Mouse (Mus musculus) brown adipose tissue, adult 24 weeks (tissue): ENCODE results near the gene Chtop. TPM values are rescaled to one million over a fixed set of nuclear protein-coding genes. Genes with fewer than 3 reads are reported as not detected.

Experiments
- H3K27ac ChIP-seq: fragments of 200-500 bp; replicated peaks from 2 replicates; pipeline ENCODE4 v1.5.1; 2012; ENCODE audit warnings: low read depth, mild to moderate bottlenecking, low read length
- H3K4me1 ChIP-seq: fragments of 200-500 bp; 2 replicates; pipeline ENCODE4 v1.6.1; 2012; ENCODE audit warnings: low read length, mixed read lengths; ENCODE audit not compliant: control insufficient read depth, insufficient read depth, insufficient read length
- H3K4me3 ChIP-seq: fragments of 200-500 bp; 2 replicates; pipeline ENCODE4 v1.5.1; 2012; ENCODE audit warnings: low read depth, mild to moderate bottlenecking, low read length, moderate library complexity; ENCODE audit not compliant: insufficient read depth
- polyA plus RNA-seq: library from polyadenylated mRNA; stranded (reverse); fragments of >200 nt; gene quantifications from 2 replicates; pipeline ENCODE4 v1.2.4, GENCODE M21; 2012; ENCODE audit not compliant: missing spikeins, insufficient read depth, insufficient read length

The Chtop gene
- polyA plus RNA-seq, 1 experiment = 39.6 TPM

DNA sequence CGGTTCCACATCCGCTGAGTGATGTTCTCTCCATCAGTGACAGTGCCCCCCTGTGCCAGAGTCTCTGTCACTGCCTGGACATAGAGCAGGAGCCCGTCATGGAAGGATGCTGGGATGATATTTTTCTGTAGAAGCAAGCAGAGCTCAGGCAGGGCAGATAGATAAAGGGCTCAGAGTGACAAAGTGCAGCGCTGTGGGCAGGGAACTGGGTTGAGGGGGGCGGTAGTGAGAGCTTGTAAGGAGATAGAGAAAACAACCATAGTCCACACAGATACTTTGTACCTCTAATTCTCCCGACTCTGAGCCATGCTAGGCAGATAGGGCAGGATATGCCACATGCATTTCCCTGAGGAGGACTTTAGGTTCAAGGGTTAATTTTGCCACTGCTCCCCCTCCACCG, 46.7 kb downstream of the Chtop start:
- peaks cover 11% of the 10 kb centered on the region for H3K4me1 ChIP-seq
- H3K4me3 ChIP-seq = peak overlapping the region; percentile 86
- H3K27ac ChIP-seq = no peak overlapping the region

DNA sequence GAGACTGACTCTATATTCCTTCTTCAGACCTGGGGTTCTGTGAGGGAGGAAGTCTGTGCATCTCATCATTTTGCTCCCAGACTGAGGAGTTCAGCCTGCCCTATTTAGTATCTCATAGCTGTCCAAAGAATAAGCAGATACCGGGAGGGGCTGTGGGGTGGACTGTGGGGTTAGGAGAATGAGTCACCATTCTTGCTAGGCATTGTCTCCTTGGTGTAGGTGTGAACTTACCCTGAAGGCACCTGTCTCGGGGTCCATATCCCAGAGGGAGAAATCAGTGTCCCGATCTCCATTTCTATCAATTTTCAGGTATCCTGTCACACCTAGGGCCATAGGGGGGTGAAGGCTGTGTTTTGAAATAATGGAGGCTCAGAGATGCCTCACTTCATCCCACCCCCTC, 47.4 kb downstream of the Chtop start:
- no peak overlapping the region for H3K27ac ChIP-seq

GRCm38 (mm10) chr3:90460315-90460714, 49.0 kb downstream of the Chtop start:
- H3K4me1 ChIP-seq = peaks cover 11% of the 10 kb centered on the region
- no peak overlapping the region for H3K4me3 ChIP-seq
- H3K27ac ChIP-seq = peak overlapping the region; percentile 27

More for the DNA sequence above, 47.4 kb downstream of the Chtop start:
- Histone ChIP-seq H3K4me3 (peak overlapping the region; percentile 86), H3K4me1 (peaks cover 11% of the 10 kb centered on the region)

- Histone ChIP-seq H3K4me3 (no peak overlapping the region), H3K27ac (peak overlapping the region; percentile 27), H3K4me1 (peaks cover 11% of the 10 kb centered on the region)
Observed at GRCm38 (mm10) chr3:90459727-90460126, 49.6 kb downstream of the Chtop start.

GRCm38 (mm10) chr3:90454931-90455330, 54.4 kb downstream of the Chtop start:
- Histone ChIP-seq H3K4me1 (peaks cover 11% of the 10 kb centered on the region), H3K4me3 (no peak overlapping the region), H3K27ac (no peak overlapping the region)

GRCm38 (mm10) chr3:90451396-90452095, 57.8 kb downstream of the Chtop start:
- peak overlapping the region; percentile 11; the same call in 1 of the 2 replicates for H3K27ac ChIP-seq
- no peak overlapping the region for H3K4me3 ChIP-seq
- H3K4me1 ChIP-seq = peaks cover 19% of the 10 kb centered on the region

DNA sequence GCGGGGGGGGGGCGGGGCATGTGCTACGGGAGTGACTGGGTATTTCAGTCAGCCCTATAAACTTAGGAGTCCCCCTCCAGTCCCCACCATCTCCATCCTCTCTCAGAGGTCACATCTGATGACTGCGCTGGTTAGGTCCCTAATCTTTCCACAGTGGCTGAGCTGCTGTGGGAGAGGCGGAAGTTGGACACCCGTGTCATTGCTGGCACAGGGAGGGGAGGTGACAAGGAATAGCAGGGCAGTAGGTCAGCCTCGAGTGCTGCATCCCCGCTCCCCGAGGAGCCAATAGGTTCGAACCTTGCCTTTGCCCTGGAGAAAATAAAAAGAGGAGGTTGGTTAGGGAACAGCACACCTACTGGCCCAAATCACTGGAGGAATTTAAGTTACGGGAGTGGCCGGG, 58.4 kb downstream of the Chtop start:
- peak overlapping the region; percentile 11; the same call in 1 of the 2 replicates for H3K27ac ChIP-seq
- H3K4me1 ChIP-seq = peaks cover 19% of the 10 kb centered on the region
- H3K4me3 ChIP-seq = no peak overlapping the region

Other genes starting within 250 kb of the Chtop start
- 2.2 and 3.7 TPM in 2 replicates for gene Dennd4b, start 244.3 kb downstream of the Chtop start, polyA plus RNA-seq
- 14.7 and 22.0 TPM in 2 replicates for gene Gatad2b, start 216.3 kb downstream of the Chtop start, polyA plus RNA-seq
- 0.52 and 2.1 TPM in 2 replicates for gene Slc27a3, start 119.6 kb downstream of the Chtop start, polyA plus RNA-seq
- gene Ints3, start 75.9 kb downstream of the Chtop start, polyA plus RNA-seq = 12.6 and 13.2 TPM in 2 replicates
- gene Npr1, start 43.6 kb downstream of the Chtop start, polyA plus RNA-seq = 18.0 and 27.9 TPM in 2 replicates
- 30.2 and 30.6 TPM in 2 replicates for gene Ilf2, start 33.4 kb downstream of the Chtop start, polyA plus RNA-seq
- gene Snapin, start 18.5 kb downstream of the Chtop start, polyA plus RNA-seq = 55.5 and 71.6 TPM in 2 replicates
- 1,535 and 1,745 TPM in 2 replicates for gene S100a1, start 4.9 kb upstream of the Chtop start, polyA plus RNA-seq
- gene S100a13, start 4.9 kb upstream of the Chtop start, polyA plus RNA-seq = 385 and 454 TPM in 2 replicates
- gene S100a14, start 17.4 kb upstream of the Chtop start, polyA plus RNA-seq = not detected in 2 replicates
- 86.6 and 89.4 TPM in 2 replicates for gene S100a16, start 27.8 kb upstream of the Chtop start, polyA plus RNA-seq
- not detected in 2 replicates for gene S100a3, start 51.1 kb upstream of the Chtop start, polyA plus RNA-seq
- gene S100a2, start 80.7 kb upstream of the Chtop start, polyA plus RNA-seq = not detected in 2 replicates
- gene Gm42674, start 92.4 kb upstream of the Chtop start, polyA plus RNA-seq = not detected in 2 replicates
- gene S100a4, start 94.3 kb upstream of the Chtop start, polyA plus RNA-seq = 21.4 and 30.3 TPM in 2 replicates
- not detected in 2 replicates for gene S100a5, start 99.0 kb upstream of the Chtop start, polyA plus RNA-seq
- gene S100a6, start 103.4 kb upstream of the Chtop start, polyA plus RNA-seq = 192 and 232 TPM in 2 replicates
- not detected in 2 replicates for gene S100a7a, start 144.5 kb upstream of the Chtop start, polyA plus RNA-seq
- gene S100a8, start 159.5 kb upstream of the Chtop start, polyA plus RNA-seq = 14.6 and 14.8 TPM in 2 replicates
- 16.2 and 18.2 TPM in 2 replicates for gene S100a9, start 186.2 kb upstream of the Chtop start, polyA plus RNA-seq
- gene Pglyrp4, start 217.4 kb upstream of the Chtop start, polyA plus RNA-seq = not detected in 2 replicates